Comparison of ENCODE assay signal across 12 mouse cellular contexts in genomic region chr10:118781811-118782232, GRCm38 (mm10).
DNase-seq lines count a peak whose midpoint lies in the region; ATAC-seq lines count a peak whose summit lies in the region.
"Had no signal": no experiment of that assay in that cellular context is flagged by ENCODE, and none has a peak within 500 bp of the region (broad histone marks: within the 10 kb centered on the region; RNA-seq: fewer than 3 reads in every experiment).

No protein-coding gene starts in this region.

- peaks cover 23% of the 10 kb centered on the region for H3K4me1 ChIP-seq in heart, embryonic 13.5 days
- peaks cover 20% of the 10 kb centered on the region for H3K4me1 ChIP-seq in heart, embryonic 12.5 days (replicated peaks)

- DNase-seq in retina, postnatal 1 day: peak; percentile 56
- no peak for DNase-seq in retina, embryonic 14.5 days (ENCODE audit: low spot score)
- DNase-seq in left cerebral cortex, adult 18-20 months (ENCODE audit: low spot score in 2 of 2): peak; percentile 39 to 61
- DNase-seq in telencephalon, adult 2 months (ENCODE audit: low read depth, low spot score): peak; percentile 64
- no peak for DNase-seq in kidney, adult 18-20 months
- DNase-seq: adrenal gland, adult 2 months; cerebellum, postnatal 36 days had no signal

- WGBS in heart, embryonic 13.5 days: 54% methylated on average over 10 of the region's 10 CpGs
- 67% methylated on average over 10 of the region's 10 CpGs for WGBS in heart, embryonic 12.5 days

- no peaks in the 10 kb centered on the region for H3K36me3 ChIP-seq in heart, embryonic 13.5 days
- no peaks in the 10 kb centered on the region for H3K36me3 ChIP-seq in heart, embryonic 12.5 days

- no peak overlapping the region for H3K4me3 ChIP-seq in heart, embryonic 13.5 days
- H3K4me3 ChIP-seq in heart, embryonic 12.5 days: no peak overlapping the region
- H3K4me3 ChIP-seq: myocyte had no signal

- 0 out of 2 replicates have a peak, but pooled peaks cover 4% of the 10 kb centered on the region for H3K9me3 ChIP-seq in heart, embryonic 13.5 days
- no peaks in the 10 kb centered on the region for H3K9me3 ChIP-seq in heart, embryonic 12.5 days (replicated peaks)

- no peak overlapping the region for H3K9ac ChIP-seq in heart, embryonic 13.5 days
- H3K9ac ChIP-seq in heart, embryonic 12.5 days: no peak overlapping the region

- no peak overlapping the region for H3K4me2 ChIP-seq in heart, embryonic 13.5 days
- H3K4me2 ChIP-seq in heart, embryonic 12.5 days: no peak overlapping the region

- ATAC-seq in heart, embryonic 13.5 days (ENCODE audit: extremely low read depth, insufficient number of reproducible peaks, low FRiP score, low TSS enrichment): no peak; the same call in 1 of the 2 replicates
- no peak for ATAC-seq in heart, embryonic 12.5 days (ENCODE audit: insufficient number of reproducible peaks, low FRiP score)
- no peak for ATAC-seq in activated CD4-positive, CD25-positive, alpha-beta regulatory T cell, adult 4 months
- ATAC-seq: intestine, postnatal 0 days had no signal

- peak overlapping the region; percentile 36; the same call in 1 of the 2 replicates for H3K27ac ChIP-seq in heart, embryonic 13.5 days (replicated peaks)
- no peak overlapping the region for H3K27ac ChIP-seq in heart, embryonic 12.5 days (ENCODE audit: poor library complexity, severe bottlenecking)

- no peaks in the 10 kb centered on the region for H3K27me3 ChIP-seq in heart, embryonic 13.5 days (replicated peaks)
- no peaks in the 10 kb centered on the region for H3K27me3 ChIP-seq in heart, embryonic 12.5 days (replicated peaks)

Comparison
In these comparisons a context has a peak if more than half of its experiments do, and no peak if none do; other contexts are left out.
1. DNase-seq: peak in retina, postnatal 1 day (single experiment), left cerebral cortex, adult 18-20 months (2 of 2) and telencephalon, adult 2 months (single experiment); none in retina, embryonic 14.5 days (single experiment) and kidney, adult 18-20 months (single experiment).